Mouse (Mus musculus) left cerebral cortex, postnatal 36 days (tissue): ENCODE measurements around the gene Klhl41. TPM values are rescaled to one million over a fixed set of nuclear protein-coding genes. Genes with fewer than 3 reads are reported as not detected.
"Not testable (repeated sequence)": the region's sequence is repeated elsewhere in the genome, so short reads cannot be mapped to it uniquely, and the experiment has no call there.

Experiments
- DNase-seq, 2 experiments: peaks; one replicate each; pipeline ENCODE4 v3.0.0; 2021 to 2022; ENCODE audit warnings: low spot score in 2 of 2, mixed read lengths in 1 of 2
- intact Hi-C: fragments of 180-260 bp; cut with DNase I; formaldehyde crosslinking; loops from one replicate; pipeline ENCODE4 v1.15.1; 2025
- total RNA-seq, 2 experiments: library from RNA; stranded (reverse); gene quantifications; 2 replicates each; pipeline ENCODE4 v1.2.3; 2021

Gene Klhl41
- under 1 TPM; 0.69 to 0.86 TPM for total RNA-seq

GRCm38 (mm10) chr2:69669853-69670252, at the start of gene Klhl41:
TSS of gene Klhl41 (plus strand) at chr2:69670120.
- intact Hi-C loops, result no loop called here
- no peak for DNase-seq

DNA sequence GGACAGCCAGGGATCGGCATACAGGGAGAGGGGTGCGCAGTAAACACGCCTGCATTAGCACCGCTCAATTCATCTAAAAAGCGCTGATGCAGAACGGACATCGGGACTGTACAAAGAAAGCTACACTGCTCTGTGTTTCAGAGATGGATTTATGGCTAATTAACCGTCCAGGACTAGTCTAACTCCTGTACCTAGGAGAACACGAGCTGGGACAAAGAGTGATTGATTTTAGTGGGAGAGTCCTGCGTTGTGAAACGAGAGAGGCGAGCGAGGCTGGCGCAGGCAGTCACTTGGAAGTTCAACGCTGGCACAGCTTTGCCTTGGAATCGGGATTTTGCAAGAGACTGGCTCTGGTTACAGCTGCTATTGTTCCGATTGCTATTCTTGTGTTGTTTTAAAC, 40.7 kb upstream of the Klhl41 start:
- intact Hi-C loops, result no loop called here
- DNase-seq, result no peak

DNA sequence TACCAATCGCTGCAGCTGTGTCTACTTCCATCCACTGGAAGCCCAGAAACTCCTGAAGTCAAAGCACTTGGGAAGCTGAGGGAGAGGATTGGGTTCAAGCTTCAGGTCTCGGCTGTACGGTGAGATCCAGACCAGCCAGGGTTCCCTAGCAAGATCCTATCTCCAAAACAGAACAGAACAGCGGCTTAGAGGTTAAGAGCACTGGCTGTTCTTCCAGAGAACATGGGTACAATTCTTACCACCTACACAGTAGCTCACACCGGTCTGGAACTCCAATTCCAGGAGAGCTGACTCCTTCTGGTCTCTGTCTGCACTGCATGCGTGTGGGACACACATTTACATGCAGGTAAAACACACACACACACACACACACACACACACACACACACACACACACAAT, 40.0 kb upstream of the Klhl41 start:
- no peak for DNase-seq
- intact Hi-C loops, result no loop called here

- intact Hi-C loops, result no loop called here
- no peak for DNase-seq
Measured at GRCm38 (mm10) chr2:69630792-69631191, 39.1 kb upstream of the Klhl41 start.

DNA sequence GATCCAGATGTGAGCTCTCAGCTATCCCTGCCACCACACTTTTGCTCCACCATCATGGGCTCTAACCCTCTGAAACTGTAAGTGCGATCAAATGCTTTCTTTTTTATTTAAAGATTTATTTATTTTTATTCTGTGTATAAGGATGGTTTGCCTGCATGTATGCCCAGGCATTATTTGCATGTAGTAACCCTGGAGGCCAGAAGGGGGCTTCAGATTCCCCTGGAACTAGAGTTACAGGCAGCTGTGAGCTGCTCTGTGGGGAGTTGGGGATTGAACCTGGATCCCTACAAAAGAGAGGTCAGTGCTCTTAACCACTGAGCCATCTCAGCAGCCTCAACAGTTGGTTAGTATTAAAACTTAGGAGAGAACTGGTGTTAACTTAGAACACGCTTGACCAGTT, 38.5 kb upstream of the Klhl41 start:
- no peak for DNase-seq
- intact Hi-C loops, result no loop called here

- DNase-seq, result peak in 1 of 2 experiments; percentile 13
- intact Hi-C loops, result no loop called here
Measured at GRCm38 (mm10) chr2:69635064-69635701, 34.7 kb upstream of the Klhl41 start.

GRCm38 (mm10) chr2:69635807-69636206, 34.1 kb upstream of the Klhl41 start:
- intact Hi-C loops, result no loop called here
- no peak for DNase-seq

DNA sequence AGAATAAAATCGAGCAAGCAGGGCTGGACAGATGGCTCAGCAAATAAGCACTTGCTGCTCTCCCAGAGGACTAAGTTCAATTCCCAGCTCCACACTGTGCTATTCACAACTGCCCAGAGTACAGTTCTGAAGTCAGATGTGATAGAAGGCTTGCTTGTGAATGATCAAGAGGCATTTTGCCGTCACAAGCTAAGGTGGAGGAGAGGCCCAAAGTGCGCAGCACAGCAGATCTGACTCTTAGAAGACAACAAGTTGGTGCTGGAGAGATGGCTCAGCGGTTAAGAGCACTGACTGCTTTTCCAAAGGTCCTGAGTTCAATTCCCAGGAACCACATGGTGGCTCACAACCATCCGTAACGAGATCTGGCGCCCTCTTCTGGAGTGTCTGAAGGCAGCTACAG, 31.9 kb upstream of the Klhl41 start:
- DNase-seq, intact Hi-C loops: not testable (repeated sequence)

- intact Hi-C loops, result no loop called here
- no peak for DNase-seq
Measured at GRCm38 (mm10) chr2:69640100-69640499, 29.8 kb upstream of the Klhl41 start.

DNA sequence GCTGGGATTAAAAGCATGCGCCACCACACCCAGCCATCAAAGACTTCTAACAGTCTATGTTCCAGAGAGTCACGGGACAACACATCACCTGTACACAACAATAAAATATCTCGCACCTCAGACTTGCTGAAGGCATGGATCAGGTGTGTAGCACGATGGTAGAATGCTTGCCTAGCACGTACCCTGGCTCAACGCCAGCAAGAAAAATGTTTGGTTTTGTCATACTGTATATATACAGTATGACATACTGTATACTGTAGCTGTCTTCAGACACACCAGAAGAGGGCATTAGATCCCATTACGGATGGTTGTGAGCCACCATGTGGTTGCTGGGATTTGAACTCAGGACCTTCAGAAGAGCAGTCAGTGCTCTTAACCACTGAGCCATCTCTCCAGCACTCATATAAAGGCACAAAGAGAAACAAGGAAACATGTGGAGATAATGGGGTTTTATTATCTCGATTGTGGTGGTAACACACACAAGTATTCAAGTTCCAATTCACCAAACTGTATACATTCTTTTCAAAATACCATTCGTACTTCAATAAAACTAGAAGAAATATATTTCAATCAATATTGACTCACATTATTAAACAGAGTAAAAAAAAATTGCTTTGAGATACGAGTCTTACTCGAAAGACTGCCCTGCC, 24.8 kb upstream of the Klhl41 start:
- DNase-seq, result no peak
- intact Hi-C loops, result no loop called here

- DNase-seq, result peak; percentile 95 to 96
- intact Hi-C loops, result no loop called here
Measured at GRCm38 (mm10) chr2:69646726-69647490, 23.0 kb upstream of the Klhl41 start, which contains the start of gene Bbs5. TSS of gene Bbs5 (plus strand) at chr2:69647171.

GRCm38 (mm10) chr2:69649716-69650115, 20.2 kb upstream of the Klhl41 start:
- no peak for DNase-seq
- intact Hi-C loops, result no loop called here

GRCm38 (mm10) chr2:69659326-69659725, 10.6 kb upstream of the Klhl41 start:
- intact Hi-C loops, result no loop called here

DNA sequence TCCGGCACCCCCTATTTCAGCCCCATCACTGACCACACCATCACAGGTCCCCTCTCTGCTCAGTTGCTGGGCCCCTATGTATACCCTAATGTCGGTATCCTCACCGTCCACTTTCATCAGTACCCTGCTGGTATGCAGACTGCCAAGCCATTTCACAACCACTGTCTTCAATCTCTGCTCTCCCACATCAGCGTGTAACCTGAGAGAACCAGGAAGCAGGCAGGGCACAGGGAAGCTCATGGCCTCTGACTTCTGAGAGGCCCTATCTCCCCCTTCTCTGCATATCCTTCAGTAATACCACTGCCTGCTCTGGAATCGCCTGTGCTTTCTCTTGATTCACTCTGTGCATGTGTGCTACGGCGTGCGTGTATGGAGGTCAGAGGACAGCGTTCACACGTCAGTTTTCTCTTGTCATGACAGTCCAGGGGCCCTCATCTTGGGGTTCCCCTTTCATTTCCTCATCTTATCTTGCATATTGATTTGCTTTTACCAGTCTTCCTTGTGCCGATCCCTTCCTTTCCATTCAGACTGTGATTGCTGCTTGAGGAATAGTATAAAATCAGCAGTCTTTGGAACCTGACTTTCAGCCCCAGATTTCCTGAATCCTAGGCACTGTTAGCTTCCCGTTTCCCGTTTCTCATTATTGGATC, 6.0 kb upstream of the Klhl41 start:
- intact Hi-C loops, result no loop called here

More at GRCm38 (mm10) chr2:69659326-69659725, 10.6 kb upstream of the Klhl41 start:
- DNase-seq, result no peak

GRCm38 (mm10) chr2:69667656-69668055, 2.3 kb upstream of the Klhl41 start:
- no peak for DNase-seq
- intact Hi-C loops, result no loop called here

More for the DNA sequence above, 6.0 kb upstream of the Klhl41 start:
- no peak for DNase-seq

- intact Hi-C loops, result no loop called here
- no peak for DNase-seq
Measured at GRCm38 (mm10) chr2:69668414-69668813, 1.5 kb upstream of the Klhl41 start.

DNA sequence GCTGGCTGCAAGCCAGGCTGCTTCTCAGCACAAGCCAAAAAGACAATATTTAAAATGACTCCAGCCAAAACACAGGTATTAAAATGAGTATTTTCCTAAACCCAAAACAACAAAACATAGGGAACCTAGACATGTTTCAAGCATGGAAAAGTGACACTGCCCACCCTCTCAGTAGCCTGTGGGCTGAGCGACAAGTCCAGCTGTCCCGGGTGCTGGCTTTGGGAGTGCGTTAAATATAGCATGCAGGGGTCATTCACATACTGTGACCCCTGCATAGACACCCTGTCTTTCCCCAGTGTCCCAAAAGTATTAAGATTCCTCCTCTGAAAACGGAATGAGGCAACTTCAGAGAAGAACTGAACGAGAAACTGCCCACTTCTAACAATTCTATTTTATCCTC, 3.8 kb downstream of the Klhl41 start:
- intact Hi-C loops, result no loop called here
- DNase-seq, result no peak

DNA sequence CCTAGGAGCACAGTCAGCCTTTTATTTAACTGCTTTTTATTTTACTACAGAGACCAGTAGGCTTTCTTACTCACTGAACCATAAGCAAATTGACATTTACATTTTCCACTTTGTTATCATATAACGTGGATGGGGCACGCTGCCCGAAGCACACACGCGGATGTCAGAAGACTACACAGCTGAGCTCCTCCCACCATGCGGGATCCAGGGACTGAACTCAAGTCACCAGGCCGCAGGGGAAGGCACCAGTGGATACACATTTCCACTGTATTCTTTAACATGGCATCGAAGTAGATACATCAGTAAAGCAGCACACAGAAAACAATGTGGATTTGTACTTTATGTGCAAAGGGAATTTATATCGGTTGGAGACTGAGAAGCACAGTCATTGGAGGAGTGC, 5.3 kb downstream of the Klhl41 start:
- no peak for DNase-seq
- intact Hi-C loops, result no loop called here

GRCm38 (mm10) chr2:69676713-69677112, 6.8 kb downstream of the Klhl41 start:
- intact Hi-C loops, result no loop called here
- DNase-seq, result no peak

- DNase-seq, intact Hi-C loops: not testable (repeated sequence)
Measured at GRCm38 (mm10) chr2:69677215-69677614, 7.3 kb downstream of the Klhl41 start.
